Mouse (Mus musculus) hindbrain, embryonic 14.5 days (tissue): ENCODE data around the gene Ercc6. TPM values are rescaled to one million over a fixed set of nuclear protein-coding genes. Genes with fewer than 3 reads are reported as not detected.

Experiments used
- ATAC-seq: fragments of 200-750 bp; cut with Nextera tagmentation; 2 replicates; pipeline ENCODE4 v1.8.0; 2017; ENCODE audit warnings: moderate number of reproducible peaks, mild to moderate bottlenecking, moderate TSS enrichment, moderate library complexity; ENCODE audit not compliant: low FRiP score
- DNase-seq: peaks from one replicate; pipeline ENCODE4 v3.0.0-alpha.2; 2015; ENCODE audit warnings: low spot score
- H3K27ac ChIP-seq: fragments of 300-500 bp; sonication (generic); 2 replicates; pipeline ENCODE4 v1.5.1; 2014; ENCODE audit warnings: mild to moderate bottlenecking, moderate library complexity
- H3K27me3 ChIP-seq: fragments of 300-500 bp; sonication (generic); 2 replicates; pipeline ENCODE4 v1.6.1; 2014; ENCODE audit warnings: mild to moderate bottlenecking, low read length, mixed read lengths; ENCODE audit not compliant: control insufficient read depth, insufficient read depth
- H3K36me3 ChIP-seq: fragments of 300-500 bp; sonication (generic); replicated peaks from 2 replicates; pipeline ENCODE4 v1.6.1; 2014; ENCODE audit not compliant: control insufficient read depth, insufficient read depth
- H3K4me1 ChIP-seq: fragments of 300-500 bp; sonication (generic); replicated peaks from 2 replicates; pipeline ENCODE4 v1.6.1; 2014; ENCODE audit warnings: antibody characterized with exemption, low read length, mixed read lengths; ENCODE audit not compliant: control insufficient read depth, insufficient read depth
- H3K4me2 ChIP-seq: fragments of 300-500 bp; sonication (generic); replicated peaks from 2 replicates; pipeline ENCODE4 v1.6.1; 2014; ENCODE audit warnings: mild to moderate bottlenecking, moderate library complexity
- H3K4me3 ChIP-seq: fragments of 300-500 bp; sonication (generic); replicated peaks from 2 replicates; pipeline ENCODE4 v1.5.1; 2014; ENCODE audit warnings: mild to moderate bottlenecking, low read length
- H3K9ac ChIP-seq: fragments of 300-500 bp; sonication (generic); 2 replicates; pipeline ENCODE4 v1.6.1; 2014
- H3K9me3 ChIP-seq: fragments of 300-500 bp; sonication (generic); 2 replicates; pipeline ENCODE4 v1.6.1; 2016; ENCODE audit warnings: low read length; ENCODE audit not compliant: control insufficient read depth
- WGBS: fragments of 180-500 bp; shearing (Covaris S2); extraction: QIAGEN DNeasy Blood & Tissue Kit; methylation state at CpG from one replicate; pipeline ENCODE4 v1.1.7; 2014; 5-methylcytosine and 5-hydroxymethylcytosine counted together
- polyA plus RNA-seq: library from polyadenylated mRNA; unstranded; fragments of >200 nt; fragmentation: Nextera tagmentation; extraction: Ambion mirVana; gene quantifications from 2 replicates; pipeline ENCODE4 v1.2.1, GENCODE M21; 2014

Ercc6 gene
- polyA plus RNA-seq, 1 experiment from 2014 or later, result 22.1 TPM

GRCm38 (mm10) chr14:32546676-32547075 lies 33.4 kb downstream of the Ercc6 start:
- no peaks in the 10 kb centered on the region for H3K9me3 ChIP-seq
- peaks cover 26% of the 10 kb centered on the region for H3K36me3 ChIP-seq
- H3K9ac ChIP-seq, result no peak overlapping the region
- no peaks in the 10 kb centered on the region for H3K4me1 ChIP-seq
- no peak overlapping the region for H3K27ac ChIP-seq
- no peaks in the 10 kb centered on the region for H3K27me3 ChIP-seq
- ATAC-seq (peak; percentile 57; the same call in 1 of the 2 replicates), DNase-seq (no peak)
- no peak overlapping the region for H3K4me2 ChIP-seq
- 50% methylated on average over 5 of the region's 5 CpGs for WGBS
- no peak overlapping the region for H3K4me3 ChIP-seq

- H3K9ac ChIP-seq, result no peak overlapping the region
- no peak overlapping the region for H3K4me2 ChIP-seq
- peaks cover 6% of the 10 kb centered on the region; the same call in 1 of the 2 replicates for H3K4me1 ChIP-seq
- H3K27me3 ChIP-seq, result no peaks in the 10 kb centered on the region
- H3K9me3 ChIP-seq, result no peaks in the 10 kb centered on the region
- H3K36me3 ChIP-seq, result peaks cover 28% of the 10 kb centered on the region
- DNase-seq (no peak), ATAC-seq (no peak)
- no peak overlapping the region for H3K4me3 ChIP-seq
- 80% methylated on average over 5 of the region's 5 CpGs for WGBS
- H3K27ac ChIP-seq, result no peak overlapping the region
Observed at GRCm38 (mm10) chr14:32551854-32552253, 38.5 kb downstream of the Ercc6 start.

DNA sequence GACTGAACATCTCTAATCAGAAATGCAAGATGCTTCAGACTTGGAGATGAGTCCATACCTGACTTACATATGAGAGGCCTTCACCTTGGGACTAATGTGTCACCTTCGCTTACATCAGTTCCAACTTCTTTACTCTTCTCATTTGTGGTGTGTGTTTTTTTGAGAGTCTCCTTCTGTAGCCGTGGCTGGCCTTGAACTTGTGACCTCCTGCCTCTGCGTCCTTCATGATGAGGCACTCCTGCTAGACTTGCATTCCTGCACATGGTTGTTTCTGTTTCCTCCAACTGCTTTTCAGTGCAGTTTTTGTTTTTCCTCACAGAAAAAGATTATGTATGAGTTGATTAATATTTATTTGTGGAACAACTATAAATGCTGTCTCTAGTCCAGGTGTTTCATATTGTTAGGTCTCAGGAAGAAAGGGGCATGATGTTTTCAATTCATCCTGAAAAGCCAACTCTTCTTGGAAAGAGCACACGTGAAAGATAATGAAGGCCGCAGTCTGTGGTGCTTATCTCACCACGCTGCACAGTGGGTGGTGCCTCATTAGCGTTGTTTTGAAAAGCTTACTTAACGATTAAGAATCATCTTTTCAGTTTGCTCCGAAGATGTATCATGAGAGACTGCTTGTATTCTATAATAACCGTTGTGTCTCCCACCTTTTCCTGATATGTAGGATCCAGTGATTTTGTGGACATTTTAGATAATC lies 40.0 kb downstream of the Ercc6 start:
- no peak overlapping the region for H3K27ac ChIP-seq
- no peak overlapping the region for H3K9ac ChIP-seq
- WGBS, result 64% methylated on average over 10 of the region's 10 CpGs
- no peak for DNase-seq
- ATAC-seq, result no peak
- peaks cover 6% of the 10 kb centered on the region; the same call in 1 of the 2 replicates for H3K4me1 ChIP-seq
- peaks cover 27% of the 10 kb centered on the region for H3K36me3 ChIP-seq
- H3K9me3 ChIP-seq, result no peaks in the 10 kb centered on the region
- no peak overlapping the region for H3K4me2 ChIP-seq
- H3K4me3 ChIP-seq, result no peak overlapping the region
- no peaks in the 10 kb centered on the region for H3K27me3 ChIP-seq

GRCm38 (mm10) chr14:32554860-32555526 lies 41.7 kb downstream of the Ercc6 start:
- ATAC-seq, result 0 out of 2 replicates have a peak, but pooled peaks have one; percentile 57
- H3K36me3 ChIP-seq, result peaks cover 33% of the 10 kb centered on the region
- no peaks in the 10 kb centered on the region for H3K27me3 ChIP-seq
- peaks cover 6% of the 10 kb centered on the region; the same call in 1 of the 2 replicates for H3K4me1 ChIP-seq
- no peak overlapping the region for H3K4me3 ChIP-seq
- H3K4me2 ChIP-seq, result no peak overlapping the region
- H3K9ac ChIP-seq, result no peak overlapping the region
- WGBS, result 53% methylated on average over 8 of the region's 8 CpGs
- DNase-seq, result peak; percentile 33
- no peaks in the 10 kb centered on the region for H3K9me3 ChIP-seq
- H3K27ac ChIP-seq, result peak overlapping the region; percentile 38

DNA sequence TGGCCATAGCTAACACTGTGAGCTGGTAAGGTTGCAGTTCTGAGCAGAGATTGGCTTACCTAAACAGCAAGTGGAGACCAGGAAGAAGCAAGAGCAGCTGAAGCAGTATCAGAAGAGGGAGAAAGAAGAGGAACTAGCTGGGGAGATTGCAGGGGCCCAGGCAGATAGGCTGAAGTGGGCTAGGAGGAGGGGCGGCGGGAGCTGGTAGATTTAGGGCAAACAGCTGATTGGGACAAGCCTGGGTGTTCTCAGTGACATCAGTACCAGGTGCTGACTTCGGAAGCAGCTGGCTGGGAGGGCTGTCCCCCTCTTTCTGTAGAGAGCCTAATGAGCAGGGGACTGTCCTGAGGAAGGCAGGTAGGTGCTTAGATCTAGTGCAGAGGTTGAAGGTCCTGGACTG lies 48.1 kb downstream of the Ercc6 start:
- Histone ChIP-seq H3K4me2 (no peak overlapping the region), H3K9me3 (no peaks in the 10 kb centered on the region), H3K4me1 (no peaks in the 10 kb centered on the region), H3K4me3 (no peak overlapping the region), H3K36me3 (peaks cover 68% of the 10 kb centered on the region), H3K27ac (no peak overlapping the region), H3K27me3 (no peaks in the 10 kb centered on the region), H3K9ac (no peak overlapping the region)
- DNase-seq, result no peak
- no peak for ATAC-seq
- WGBS, result 98% methylated on average over 3 of the region's 3 CpGs

DNA sequence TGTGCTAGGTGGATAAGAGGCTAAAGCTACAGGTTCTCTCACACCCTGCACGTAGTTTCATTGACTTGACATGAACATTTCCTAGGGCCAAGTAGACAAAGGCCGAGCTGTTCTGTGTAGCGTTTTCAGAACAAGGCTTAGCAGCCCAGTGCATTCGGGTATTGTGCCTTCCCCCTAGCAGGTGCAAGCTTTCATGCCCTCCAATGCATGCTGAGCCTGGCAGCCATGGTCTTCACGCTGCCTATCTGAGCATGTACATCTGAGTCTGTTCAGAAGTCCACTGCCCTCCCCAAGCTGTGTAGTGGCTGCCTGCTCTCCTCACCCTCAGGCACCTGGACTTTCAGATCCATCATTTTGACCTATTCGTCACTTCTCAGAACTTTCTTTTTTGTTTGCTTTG lies 50.3 kb downstream of the Ercc6 start:
- DNase-seq (no peak), ATAC-seq (no peak)
- H3K4me3 ChIP-seq, result no peak overlapping the region
- H3K9me3 ChIP-seq, result no peaks in the 10 kb centered on the region
- peaks cover 85% of the 10 kb centered on the region for H3K36me3 ChIP-seq
- H3K4me2 ChIP-seq, result no peak overlapping the region
- H3K4me1 ChIP-seq, result no peaks in the 10 kb centered on the region
- WGBS, result 92% methylated on average over 6 of the region's 6 CpGs
- no peaks in the 10 kb centered on the region for H3K27me3 ChIP-seq
- no peak overlapping the region for H3K27ac ChIP-seq
- no peak overlapping the region for H3K9ac ChIP-seq

GRCm38 (mm10) chr14:32572519-32572918 lies 59.2 kb downstream of the Ercc6 start:
- DNase-seq, result no peak
- H3K9ac ChIP-seq, result no peak overlapping the region

DNA sequence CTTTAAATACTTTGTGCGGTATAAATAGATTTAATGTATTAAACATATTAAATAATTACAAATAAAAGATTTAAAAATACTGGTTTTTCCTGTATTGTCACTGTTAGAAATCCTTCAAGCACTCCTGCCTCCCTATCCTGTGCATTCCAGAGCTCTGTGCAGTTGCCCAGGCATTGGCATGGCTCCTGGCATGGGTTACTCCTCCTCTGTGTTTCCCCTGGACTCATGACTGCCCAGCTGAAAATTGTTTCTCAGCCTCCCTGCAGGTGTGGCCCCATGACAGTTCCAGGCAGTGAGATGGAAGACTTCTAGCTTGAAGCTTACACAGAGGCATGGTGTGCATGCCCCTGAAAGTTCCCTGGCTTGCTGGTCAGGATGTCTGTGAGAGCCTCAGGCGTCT lies 65.1 kb downstream of the Ercc6 start:
- no peaks in the 10 kb centered on the region for H3K27me3 ChIP-seq
- H3K4me1 ChIP-seq, result no peaks in the 10 kb centered on the region
- DNase-seq, result no peak
- no peak overlapping the region for H3K27ac ChIP-seq
- WGBS, result 98% methylated on average over 2 of the region's 2 CpGs
- no peak overlapping the region for H3K9ac ChIP-seq
- H3K4me2 ChIP-seq, result no peak overlapping the region
- peaks cover 47% of the 10 kb centered on the region for H3K36me3 ChIP-seq
- H3K9me3 ChIP-seq, result no peaks in the 10 kb centered on the region
- ATAC-seq, result no peak
- no peak overlapping the region for H3K4me3 ChIP-seq

More at GRCm38 (mm10) chr14:32572519-32572918, 59.2 kb downstream of the Ercc6 start:
- H3K4me2 ChIP-seq, result no peak overlapping the region
- H3K9me3 ChIP-seq, result no peaks in the 10 kb centered on the region
- 56% methylated on average over 8 of the region's 8 CpGs for WGBS
- ATAC-seq, result no peak
- H3K36me3 ChIP-seq, result peaks cover 79% of the 10 kb centered on the region
- H3K27me3 ChIP-seq, result no peaks in the 10 kb centered on the region
- no peak overlapping the region for H3K27ac ChIP-seq
- no peaks in the 10 kb centered on the region for H3K4me1 ChIP-seq
- H3K4me3 ChIP-seq, result no peak overlapping the region

DNA sequence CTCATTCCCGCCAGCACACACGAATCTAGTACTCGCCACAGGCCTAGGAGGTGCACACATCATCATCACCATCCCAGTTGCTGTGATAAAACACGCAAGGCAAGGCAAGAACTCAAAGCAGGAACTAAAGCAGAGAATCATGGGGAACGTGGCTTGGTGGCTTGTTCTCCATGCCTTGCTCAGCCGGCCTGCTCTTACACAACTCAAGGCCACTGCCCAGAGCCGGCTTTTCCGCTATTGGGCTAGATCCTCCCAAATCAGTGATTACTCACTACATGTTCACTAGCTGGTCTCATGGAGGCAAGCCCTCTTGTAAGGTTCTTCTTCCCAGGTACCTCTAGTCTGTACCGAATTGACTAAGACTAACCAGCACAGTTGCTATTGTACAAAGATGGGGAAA lies 70.4 kb downstream of the Ercc6 start:
- H3K9ac ChIP-seq, result no peak overlapping the region
- H3K4me1 ChIP-seq, result no peaks in the 10 kb centered on the region
- H3K36me3 ChIP-seq, result peaks cover 4% of the 10 kb centered on the region; the same call in 1 of the 2 replicates
- 93% methylated on average over 9 of the region's 9 CpGs for WGBS
- H3K27ac ChIP-seq, result no peak overlapping the region
- no peak overlapping the region for H3K4me3 ChIP-seq
- no peak overlapping the region for H3K4me2 ChIP-seq
- no peaks in the 10 kb centered on the region for H3K27me3 ChIP-seq
- ATAC-seq, result no peak
- H3K9me3 ChIP-seq, result no peaks in the 10 kb centered on the region
- DNase-seq, result no peak
